Mouse (Mus musculus) cerebellum, adult 9-11 months (tissue): ENCODE measurements around the gene Gtf2e1.
A peak's percentile ranks its signal among the peaks of the same experiment; 100 is the strongest.

ENCODE experiments used
- DNase-seq: peaks from one replicate; pipeline ENCODE4 v3.0.0; 2022

Gtf2e1 gene

DNA sequence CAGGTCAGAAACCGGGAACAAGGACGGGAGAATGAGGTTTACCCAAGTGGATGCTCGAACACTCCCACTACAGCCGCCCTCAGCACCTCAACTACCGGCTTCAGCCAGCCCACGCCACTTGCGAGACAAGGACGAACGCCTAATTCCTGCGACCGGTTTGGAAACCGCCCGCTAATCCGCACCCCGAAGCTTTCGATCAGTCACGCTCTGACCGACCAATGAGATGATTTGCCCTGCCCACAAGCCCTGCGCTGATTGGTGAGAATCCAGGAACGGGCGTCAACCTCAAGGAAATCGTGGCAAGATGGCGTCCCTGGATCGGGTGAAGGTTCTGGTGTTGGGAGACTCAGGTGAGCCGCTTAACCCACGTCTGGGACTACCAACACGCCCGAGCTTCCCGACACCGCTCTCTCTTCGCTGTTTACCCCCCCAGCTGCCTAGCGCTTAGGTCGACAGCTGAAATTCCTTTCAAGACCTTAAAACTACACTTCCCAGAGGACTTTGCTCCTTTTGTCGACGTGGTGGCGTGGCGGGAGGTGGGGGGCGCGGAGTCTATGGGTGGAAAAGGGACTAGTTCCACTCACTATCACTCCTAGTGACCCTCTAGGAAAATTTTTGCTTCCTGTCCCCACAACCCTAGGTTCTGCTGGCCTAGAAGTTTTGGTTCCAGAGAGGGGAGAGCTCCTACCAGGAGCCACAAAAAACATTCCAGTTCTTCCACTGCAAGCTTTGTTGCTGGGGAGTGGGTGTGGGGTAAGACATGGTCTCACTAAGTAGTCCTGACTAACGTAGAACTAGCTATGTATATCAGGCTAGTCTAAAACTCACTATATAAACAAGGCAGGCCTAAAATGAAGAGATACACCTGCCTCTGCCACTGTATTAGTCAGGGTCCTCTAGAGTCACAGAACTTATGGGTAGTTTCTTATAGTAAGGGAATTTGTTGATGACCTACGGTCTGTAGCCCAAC, at the start of gene Gtf2e1, which contains the start of gene Rabl3:
TSS of gene Gtf2e1 (minus strand) at position 179 of the 970 bp plus-strand sequence.
TSS of gene Rabl3 (plus strand) at position 275 of the 970 bp plus-strand sequence.
- peak; percentile 99 for DNase-seq

DNA sequence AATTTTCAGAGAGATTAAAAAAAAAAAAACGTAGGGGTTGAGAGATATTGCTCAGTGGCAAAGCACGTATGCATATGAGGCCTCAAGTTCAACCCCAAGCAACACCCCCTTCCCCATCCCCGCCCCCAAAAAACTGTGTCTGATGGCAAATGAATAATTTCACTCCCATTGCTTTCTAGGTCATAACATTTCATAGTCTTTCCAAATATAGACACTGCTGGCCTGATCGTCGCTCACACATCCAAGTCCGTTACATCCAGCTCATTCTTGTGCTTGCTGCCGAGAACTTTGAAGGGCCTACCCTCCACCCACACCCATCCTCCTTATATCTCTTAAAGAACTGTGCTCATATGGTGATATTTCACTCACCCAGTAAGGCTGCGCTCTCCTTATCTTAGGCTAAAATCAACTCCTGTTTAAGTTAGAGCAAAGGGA, 45.6 kb upstream of the Gtf2e1 start:
- peak; percentile 48 for DNase-seq

DNA sequence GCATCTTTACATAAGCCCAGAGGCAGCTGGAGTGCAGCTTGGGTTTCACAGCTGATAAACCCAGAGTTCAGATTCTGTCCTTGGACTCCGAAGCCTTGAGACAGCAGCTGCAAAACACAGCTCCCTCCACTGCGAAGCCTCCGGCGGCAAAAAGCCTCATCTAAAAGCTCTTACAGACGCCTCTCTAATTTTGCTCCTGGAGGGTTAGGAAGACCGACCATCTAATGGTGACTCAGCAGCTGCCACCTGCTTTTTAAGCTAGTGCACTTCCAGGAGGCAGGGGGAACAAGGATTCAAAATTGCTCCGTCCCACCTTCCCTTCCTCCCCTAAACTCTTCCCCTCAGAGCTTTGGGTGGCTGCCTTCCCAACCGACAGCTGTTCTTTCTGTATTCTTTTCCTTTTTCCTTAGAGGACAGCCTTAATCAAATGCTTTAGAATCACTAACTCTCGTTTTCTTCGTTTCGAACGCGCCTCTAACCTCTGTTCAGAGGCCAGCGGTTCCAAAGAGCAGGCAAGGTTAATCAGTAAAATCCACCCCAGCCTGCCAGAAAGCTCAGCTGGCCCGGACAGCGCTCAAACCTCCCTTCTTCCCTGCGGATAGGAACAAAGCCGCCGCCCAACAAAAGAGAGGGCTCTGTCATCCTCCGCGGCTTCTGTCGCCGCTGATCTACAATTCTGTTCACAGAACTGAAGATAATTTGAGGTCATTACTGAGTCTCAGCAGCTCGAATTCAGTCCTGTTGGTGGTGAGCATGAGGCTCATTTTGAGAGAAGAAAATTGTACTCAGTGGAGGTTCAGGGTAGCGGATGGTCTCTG, 44.8 kb upstream of the Gtf2e1 start:
- DNase-seq = peak; percentile 64

DNA sequence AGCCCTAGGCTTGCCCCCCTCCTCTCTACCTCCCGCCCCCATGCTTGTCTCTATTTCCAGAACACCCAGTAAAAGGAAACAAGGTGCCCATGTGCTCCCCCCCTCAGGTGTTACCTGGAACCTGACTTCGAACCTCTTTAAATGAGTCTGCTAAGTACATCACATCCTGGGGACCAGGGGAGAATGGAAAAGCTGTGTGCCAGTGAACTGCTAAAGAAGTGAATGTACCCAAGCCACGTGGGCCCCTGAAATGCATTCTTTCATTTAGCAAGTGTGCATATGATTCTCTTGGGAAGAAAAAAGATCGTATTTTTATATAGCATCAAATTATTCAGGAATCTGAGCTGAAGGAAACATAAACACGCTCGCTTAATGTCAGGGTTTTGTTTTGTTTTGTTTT, 44.2 kb upstream of the Gtf2e1 start:
- DNase-seq = peak; percentile 32

DNA sequence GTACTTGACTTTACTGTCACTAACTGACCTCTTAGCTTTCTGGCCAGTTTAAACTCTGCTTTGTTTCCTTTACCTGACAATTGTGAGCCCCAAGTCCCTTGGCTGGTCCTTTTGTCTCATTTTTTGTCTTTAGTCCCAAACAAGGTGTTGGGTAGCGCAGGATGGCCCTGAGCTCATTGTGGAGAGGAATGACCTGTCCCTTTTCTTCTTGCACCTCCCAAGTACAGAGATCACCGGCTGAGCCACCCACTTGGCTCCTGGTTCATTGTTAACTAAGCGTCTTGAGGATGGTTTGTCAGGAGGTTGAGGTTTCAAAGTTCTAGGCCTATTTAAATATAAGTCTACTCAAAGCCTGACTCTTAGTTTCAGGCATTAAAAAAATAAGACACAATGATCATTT, 43.7 kb upstream of the Gtf2e1 start:
- no peak for DNase-seq

DNA sequence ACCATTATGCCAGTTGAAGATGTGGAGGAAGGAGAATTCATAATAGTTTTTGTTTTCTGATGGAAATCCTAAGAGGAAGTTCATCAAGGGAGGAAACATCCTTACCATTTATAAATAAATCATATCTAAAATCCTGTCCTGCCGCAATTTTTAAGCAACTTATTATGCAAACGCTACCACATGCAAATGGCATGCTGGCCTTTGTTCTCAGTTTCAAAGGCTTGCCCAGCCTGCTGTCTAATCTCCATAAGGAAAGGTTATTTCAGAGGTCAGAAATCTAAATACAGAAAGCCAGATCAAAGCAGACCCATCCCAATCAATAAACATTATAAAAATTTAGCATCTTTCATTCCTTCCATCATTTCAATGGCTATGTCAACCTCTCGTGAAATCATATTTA, 42.3 kb upstream of the Gtf2e1 start:
- DNase-seq = no peak

DNA sequence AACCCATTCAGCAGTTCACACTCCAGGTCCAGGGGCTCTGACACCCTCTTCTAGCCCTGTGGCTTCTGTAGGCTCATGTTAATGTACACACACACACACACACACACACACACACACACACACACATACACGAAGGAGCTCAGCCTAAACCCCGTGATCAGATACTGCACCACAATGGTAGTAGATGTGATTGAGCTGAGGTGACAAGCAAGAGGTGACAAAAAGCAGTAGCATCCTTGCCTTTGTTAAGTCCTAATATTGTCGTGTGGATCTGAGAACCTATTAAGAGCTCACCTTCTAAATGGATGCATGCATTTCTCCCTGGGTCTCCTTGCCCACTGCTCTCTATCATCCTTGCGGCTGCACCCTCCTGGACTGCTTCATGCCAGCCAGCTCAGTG, 41.1 kb upstream of the Gtf2e1 start:
- DNase-seq = no peak

DNA sequence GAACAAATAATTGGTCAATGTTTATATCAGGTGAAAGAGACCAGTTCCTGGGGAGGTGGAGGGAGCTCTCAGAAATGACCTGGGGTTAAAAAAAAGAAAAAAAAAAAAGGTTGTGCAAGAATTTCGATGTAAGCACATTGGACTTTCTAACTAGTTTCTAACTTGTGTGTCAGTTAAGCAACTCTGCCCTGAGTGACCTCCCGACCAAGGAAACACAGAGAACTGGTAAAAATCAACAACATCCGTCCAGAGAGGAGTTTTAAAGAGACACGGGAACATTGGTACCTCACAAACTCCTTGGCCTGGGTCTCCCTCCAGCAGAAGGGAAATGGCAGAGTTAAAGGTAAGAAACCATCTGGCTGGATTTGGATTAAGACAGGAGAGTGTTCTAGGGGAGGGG, 40.4 kb upstream of the Gtf2e1 start, which contains the start of gene Hgd:
TSS of gene Hgd (plus strand) at position 160 of the 400 bp plus-strand sequence.
- DNase-seq = no peak

DNA sequence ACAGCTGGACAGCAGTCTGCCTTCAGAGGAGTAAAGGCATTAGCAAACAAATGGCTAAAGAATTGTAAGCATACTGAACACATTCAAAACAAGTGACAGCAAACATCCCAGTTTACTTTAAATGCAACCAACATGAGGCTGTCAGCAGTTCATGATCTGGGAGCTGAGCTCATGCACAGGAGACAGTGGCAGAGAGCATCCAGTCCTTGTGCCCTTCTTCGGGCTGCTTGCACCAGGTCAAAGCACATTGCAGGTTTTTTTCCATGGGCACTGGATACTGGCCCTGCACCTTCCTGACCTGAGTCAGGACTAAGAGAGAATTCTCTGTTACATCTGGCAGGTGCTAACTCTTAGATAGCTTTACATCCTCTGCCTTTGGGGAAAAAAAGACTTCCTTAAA, 40.0 kb upstream of the Gtf2e1 start:
- DNase-seq = no peak

DNA sequence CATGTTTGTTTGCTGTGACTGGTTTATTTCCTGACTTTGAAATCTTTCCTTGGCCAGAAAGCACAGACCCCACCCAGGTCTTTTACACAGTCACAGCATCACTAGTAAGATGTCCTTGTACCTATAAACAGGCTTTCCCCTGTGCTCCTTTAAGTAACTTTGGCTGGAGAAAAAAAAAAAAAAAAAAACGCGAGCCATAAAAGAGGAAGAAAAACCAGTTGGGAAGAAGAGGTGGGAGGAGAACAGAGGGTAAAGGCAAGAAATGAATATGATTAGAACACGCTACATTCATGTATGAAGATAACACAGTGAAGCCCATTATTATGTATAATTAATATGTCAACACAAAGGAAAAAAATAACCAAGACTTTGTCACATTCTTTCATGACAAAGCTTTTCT, 35.7 kb upstream of the Gtf2e1 start:
- no peak for DNase-seq

DNA sequence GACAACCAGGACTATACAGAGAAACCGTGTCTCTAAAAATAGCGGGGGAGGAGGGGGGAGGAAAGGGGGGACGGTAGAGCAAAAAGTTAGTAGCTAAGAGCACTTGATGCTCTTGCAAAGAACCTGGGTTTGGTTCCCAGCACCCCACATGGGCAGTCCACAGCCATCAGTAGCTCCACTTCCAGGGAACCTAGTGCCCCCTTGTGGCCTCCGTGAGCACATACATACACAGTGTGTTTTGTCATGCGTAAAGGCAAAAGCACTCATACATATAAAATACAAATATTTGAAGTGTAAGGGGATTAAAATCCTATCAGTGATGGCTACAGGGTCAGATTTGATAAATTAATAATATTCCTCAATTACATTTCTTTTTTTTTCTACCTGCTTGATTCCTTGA, 33.5 kb upstream of the Gtf2e1 start:
- DNase-seq = no peak

DNA sequence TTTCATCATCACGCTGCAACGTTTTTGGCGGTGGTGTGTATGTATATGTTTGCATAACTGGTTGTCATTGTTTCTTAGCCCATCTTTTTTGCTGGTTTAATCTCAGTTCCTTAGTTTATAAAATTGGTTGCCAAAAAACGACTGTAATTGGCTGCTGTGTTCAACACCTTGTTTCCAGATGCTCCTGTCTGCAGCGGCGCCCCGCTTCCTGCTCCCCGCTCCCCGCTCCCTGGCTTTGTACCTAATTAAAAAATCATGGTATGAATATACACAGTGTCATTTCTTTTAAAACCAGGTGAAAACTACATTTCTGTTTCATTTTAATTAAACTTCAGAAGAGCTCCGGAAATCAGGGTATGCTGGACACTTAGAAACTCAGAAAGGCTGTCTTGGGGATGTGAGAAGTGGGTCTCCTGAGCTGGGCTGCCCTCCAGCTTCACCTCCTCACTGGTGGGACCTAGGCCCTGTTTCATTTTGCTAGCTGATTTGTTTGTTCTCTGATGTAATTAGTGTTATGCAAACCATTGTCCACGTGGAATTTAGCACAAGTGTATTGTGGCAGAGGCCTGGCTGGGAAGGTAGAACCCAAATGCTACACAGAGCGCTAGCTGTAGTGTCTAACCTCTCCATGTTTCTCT, 32.6 kb upstream of the Gtf2e1 start:
- no peak for DNase-seq

DNA sequence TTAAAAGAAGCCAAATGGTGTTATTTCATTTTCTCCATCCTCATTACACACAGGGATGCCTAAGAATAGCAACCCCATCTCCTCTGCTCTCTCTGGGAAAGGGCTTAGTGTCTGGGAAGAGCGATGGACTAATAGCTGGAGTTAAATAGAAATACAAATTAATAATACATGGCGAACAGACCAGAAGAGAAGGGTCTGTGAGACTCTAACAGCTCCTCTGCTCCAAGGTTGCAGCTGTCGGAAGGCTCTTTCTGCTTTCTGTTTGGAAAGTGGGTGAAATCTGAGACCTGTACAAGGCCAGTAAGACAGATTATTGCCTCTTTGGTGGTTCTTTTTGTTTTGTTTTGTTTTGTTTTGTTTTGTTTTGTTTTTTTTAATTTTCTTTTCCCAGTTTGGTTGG, 32.0 kb upstream of the Gtf2e1 start:
- no peak for DNase-seq

DNA sequence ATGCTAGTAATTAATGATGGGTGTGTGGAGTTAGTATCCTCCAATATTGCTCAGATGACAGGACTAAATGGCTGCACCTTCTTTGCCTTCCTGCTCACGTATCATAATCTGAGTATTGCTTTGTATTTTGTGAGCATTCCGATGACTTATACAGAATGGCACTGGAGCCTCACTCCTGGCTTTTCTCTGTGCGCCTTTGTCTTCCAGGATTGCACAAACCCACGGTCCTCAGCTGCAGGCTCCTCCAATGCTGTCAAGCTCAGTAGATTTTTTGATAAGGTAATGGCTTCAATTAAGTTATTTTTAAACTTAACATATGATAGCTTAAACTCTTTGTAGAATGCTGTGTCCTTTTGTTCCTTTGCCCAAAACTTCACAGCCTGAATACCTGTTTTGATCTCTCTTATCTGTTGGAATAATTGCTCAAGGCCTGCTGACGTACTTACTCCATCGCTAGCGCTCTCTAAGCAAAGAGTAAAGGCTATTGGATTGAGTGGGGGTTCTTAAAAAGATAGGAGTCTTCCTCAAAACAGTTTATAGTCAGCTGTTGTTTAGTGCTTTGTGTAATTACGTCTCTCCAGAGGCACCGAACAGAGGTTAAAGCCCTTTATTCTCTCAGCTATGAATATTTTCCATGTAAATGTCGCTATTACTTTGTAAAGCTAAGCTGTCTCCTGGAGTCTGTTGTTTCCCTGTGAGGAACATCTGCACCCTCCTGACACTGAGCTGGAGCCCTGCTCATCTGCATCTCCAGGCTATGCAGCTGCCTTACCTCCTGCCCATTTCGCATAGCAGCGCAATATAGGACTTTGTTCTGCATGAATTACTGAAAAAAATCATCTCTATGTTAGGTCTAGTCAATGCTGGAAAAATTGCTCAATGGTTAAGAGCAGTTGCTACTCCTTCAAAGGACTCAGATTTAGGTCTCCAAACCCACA, 27.8 kb upstream of the Gtf2e1 start:
- DNase-seq = no peak

DNA sequence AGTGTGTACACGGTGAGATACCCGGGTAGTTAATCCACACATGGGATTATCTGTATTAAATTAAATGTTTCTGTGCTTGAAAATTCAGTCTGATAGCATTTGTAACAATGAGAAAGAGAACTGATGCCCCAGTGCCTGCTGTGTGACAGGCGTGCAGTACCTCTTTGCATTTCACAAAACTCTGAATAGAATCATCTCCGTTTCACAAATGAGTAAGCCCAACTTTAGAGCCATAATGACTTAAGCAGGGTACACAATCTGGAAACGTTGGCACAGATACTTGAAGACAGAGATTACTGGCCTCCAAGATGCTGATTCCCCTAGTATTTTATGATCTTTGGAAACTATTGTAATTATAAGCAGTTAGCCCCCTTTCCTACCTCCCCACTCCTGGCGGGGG, 26.5 kb upstream of the Gtf2e1 start:
- no peak for DNase-seq

DNA sequence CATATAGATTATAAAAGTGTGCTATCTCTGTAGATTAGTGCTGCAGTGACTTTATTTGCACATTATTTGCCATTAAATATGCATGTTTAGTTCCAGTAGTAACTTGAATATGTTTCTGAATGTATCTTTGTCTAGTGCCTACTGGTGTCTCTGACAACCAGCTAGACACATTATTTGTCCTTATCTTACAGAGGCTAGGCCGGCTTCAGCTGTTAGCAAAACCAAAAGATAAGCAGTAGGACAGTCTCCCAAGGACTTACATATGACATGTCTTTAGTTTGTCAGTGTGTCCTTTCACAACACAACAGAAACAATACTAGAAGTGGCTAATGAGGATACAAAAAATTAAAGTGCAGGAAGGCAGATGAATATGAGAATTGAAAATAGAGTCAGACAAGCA, 25.5 kb upstream of the Gtf2e1 start:
- no peak for DNase-seq

DNA sequence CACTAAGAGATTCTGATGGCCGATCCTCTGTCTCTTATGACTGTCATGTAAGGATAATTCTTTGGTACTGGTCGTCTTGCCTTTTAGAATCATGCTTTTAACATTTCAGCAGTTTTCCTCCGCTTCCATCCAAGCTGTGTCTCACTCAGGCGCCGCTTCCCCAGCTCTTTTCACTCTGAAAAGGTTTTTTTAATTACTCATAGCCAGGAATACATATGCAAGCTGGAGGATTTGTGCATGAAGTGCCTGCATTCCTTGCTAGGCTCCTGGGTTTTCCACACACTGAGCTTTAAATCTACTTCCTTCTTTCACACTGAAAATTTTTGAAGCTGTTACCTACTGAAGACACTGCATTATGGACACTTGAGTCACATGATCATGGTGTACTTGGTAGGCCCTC, 23.4 kb upstream of the Gtf2e1 start:
- DNase-seq = no peak

DNA sequence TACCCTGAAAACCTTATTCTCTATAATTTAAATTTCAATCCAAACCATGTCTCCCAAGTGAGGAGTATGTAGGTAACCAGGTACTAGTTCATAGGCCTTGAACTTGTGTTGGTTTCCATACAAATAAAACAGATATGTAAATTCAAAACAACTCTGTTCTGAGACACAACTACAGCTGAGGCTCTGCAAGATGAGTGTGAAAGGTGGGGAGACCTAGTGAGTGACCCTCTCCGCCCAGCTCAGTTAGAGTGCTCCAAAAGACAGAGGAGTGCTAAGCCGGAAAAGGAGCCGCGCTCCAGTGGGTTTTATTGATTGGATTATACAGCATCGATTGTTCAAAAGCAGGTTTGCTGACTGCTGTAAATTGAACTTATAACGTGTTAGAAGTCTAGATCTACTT, 22.8 kb upstream of the Gtf2e1 start:
- no peak for DNase-seq

DNA sequence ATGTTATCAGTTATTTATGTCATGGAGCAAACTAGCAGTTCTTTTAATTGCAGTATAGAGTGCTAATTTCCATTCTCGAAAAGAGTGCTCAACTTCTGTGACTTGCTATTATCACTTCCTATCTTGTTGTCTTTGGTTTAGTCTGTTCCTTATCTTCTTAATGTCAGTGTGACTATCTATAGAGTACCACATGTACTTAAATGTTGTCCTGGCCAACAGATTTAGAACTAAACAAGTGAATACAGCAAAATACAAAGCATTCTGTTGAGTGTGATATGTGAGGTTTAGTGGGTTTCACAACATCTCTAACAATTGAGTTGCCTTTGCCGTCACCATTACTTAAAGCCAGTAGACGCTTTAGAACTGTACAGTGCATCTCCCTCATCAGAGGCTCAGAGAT, 13.2 kb upstream of the Gtf2e1 start:
- no peak for DNase-seq

DNA sequence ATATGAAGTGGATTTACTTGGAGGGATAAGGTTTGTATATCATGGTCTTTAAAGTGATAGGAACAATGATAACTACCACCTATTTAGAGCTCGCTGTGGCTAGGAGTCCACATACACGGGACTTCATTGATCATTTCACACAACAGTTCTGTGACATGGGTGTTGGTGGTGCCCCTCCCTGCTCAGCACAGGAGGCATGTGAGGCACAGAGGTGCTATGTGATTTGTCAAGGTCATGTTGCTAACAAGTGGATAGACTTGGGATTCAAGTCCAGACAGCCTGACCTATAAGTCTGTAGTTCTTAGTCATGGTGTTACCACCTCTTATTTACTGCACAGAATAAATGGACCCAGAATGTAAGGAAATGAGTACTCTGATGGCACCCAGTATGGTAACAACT, 11.4 kb upstream of the Gtf2e1 start:
- no peak for DNase-seq

DNA sequence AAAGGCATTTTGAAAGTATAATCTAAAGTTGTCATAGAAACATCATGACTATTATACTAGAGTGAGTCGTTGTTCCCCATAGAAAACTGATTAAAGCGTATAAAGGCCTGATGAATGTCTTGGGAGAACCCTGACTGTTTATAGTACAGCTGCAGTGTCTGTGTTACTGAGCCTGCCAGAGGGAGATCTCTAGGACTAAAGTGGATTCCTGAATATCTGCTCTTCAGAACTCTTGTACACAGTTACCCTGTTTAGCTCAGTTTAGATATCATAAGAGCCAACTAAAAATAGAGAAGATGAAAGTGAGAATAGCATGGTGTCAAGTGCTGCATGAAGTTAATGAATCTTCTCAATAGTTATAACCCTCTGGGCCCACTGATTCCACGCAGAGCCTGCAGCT, 10.7 kb upstream of the Gtf2e1 start:
- no peak for DNase-seq

DNA sequence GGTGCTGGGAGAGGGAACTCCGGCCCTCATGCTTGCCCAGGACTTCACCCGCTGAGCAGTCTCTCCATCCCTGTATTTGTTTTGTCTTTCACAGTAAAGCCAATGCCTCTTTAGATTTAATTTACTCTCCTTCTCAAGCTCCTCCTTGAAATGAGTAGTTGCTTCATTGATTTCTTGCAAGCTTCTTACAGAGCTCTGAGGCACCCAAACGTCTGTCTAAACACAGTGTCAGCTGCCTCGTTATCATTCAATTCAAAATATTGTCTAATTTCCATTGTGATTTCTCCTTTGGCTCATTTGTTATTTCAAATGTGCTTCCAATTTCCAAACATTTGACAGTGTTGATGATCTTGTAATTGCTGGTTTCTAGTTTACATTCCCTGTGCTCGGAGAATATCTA, 6.7 kb upstream of the Gtf2e1 start:
- DNase-seq = no peak
